Mouse (Mus musculus) heart, embryonic 15.5 days (tissue): ENCODE measurements at regions not wholly inside any gene's neighbourhood (a gene's known extent, or its start where the extent isn't known, plus 50 kb on each side); places are given as distances from the start of the nearest gene placed in this dataset.

Experiments
- ATAC-seq: fragments of 200-750 bp; cut with Nextera tagmentation; replicated peaks from 2 replicates; pipeline ENCODE4 v1.8.0; 2017; ENCODE audit warnings: low read depth, moderate TSS enrichment; ENCODE audit not compliant: insufficient number of reproducible peaks, insufficient read depth, low FRiP score
- H3K27ac ChIP-seq: fragments of 300-500 bp; sonication (generic); 2 replicates; pipeline ENCODE4 v1.5.1; 2015; ENCODE audit warnings: mild to moderate bottlenecking, inconsistent platforms
- H3K27me3 ChIP-seq: fragments of 300-500 bp; sonication (generic); 2 replicates; pipeline ENCODE4 v1.6.1; 2015; ENCODE audit warnings: inconsistent platforms
- H3K36me3 ChIP-seq: fragments of 300-500 bp; sonication (generic); 2 replicates; pipeline ENCODE4 v1.6.1; 2015; ENCODE audit warnings: mild to moderate bottlenecking, inconsistent platforms
- H3K4me1 ChIP-seq: fragments of 300-500 bp; sonication (generic); replicated peaks from 2 replicates; pipeline ENCODE4 v1.6.1; 2015; ENCODE audit warnings: inconsistent platforms
- H3K4me2 ChIP-seq: fragments of 300-500 bp; sonication (generic); 2 replicates; pipeline ENCODE4 v1.6.1; 2015; ENCODE audit warnings: inconsistent platforms, mild to moderate bottlenecking, moderate library complexity
- H3K4me3 ChIP-seq: fragments of 300-500 bp; sonication (generic); 2 replicates; pipeline ENCODE4 v1.5.1; 2015; ENCODE audit warnings: mild to moderate bottlenecking, inconsistent platforms
- H3K9ac ChIP-seq: fragments of 300-500 bp; sonication (generic); 2 replicates; pipeline ENCODE4 v1.6.1; 2015; ENCODE audit warnings: mild to moderate bottlenecking, inconsistent platforms
- H3K9me3 ChIP-seq: fragments of 300-500 bp; sonication (generic); replicated peaks from 2 replicates; pipeline ENCODE4 v1.6.1; 2016; ENCODE audit warnings: inconsistent platforms
- WGBS: fragments of 180-500 bp; shearing (Covaris S2); methylation state at CpG from one replicate; pipeline ENCODE4 v1.1.7; 2015; ENCODE audit warnings: mixed read lengths; 5-methylcytosine and 5-hydroxymethylcytosine counted together

GRCm38 (mm10) chr14:98937933-98938332 is 56.2 kb downstream of the Rpl36a-ps1 start:
- H3K27ac ChIP-seq: no peak overlapping the region
- no peaks in the 10 kb centered on the region for H3K36me3 ChIP-seq
- WGBS: 79% methylated on average over 1 of the region's 1 CpGs
- no peaks in the 10 kb centered on the region for H3K9me3 ChIP-seq
- no peaks in the 10 kb centered on the region for H3K4me1 ChIP-seq
- H3K27me3 ChIP-seq: no peaks in the 10 kb centered on the region
- no peak for ATAC-seq
- no peak overlapping the region for H3K4me2 ChIP-seq
- no peak overlapping the region for H3K4me3 ChIP-seq
- no peak overlapping the region for H3K9ac ChIP-seq

- Histone ChIP-seq H3K36me3 (no peaks in the 10 kb centered on the region), H3K4me2 (no peak overlapping the region), H3K4me1 (no peaks in the 10 kb centered on the region), H3K9me3 (no peaks in the 10 kb centered on the region), H3K27ac (no peak overlapping the region), H3K27me3 (no peaks in the 10 kb centered on the region), H3K4me3 (no peak overlapping the region), H3K9ac (no peak overlapping the region)
- 81% methylated on average over 2 of the region's 2 CpGs for WGBS
- no peak for ATAC-seq
Observed at GRCm38 (mm10) chr14:98937373-98937772, 56.7 kb downstream of the Rpl36a-ps1 start.

- H3K9me3 ChIP-seq: no peaks in the 10 kb centered on the region
- no peak overlapping the region for H3K4me2 ChIP-seq
- H3K4me3 ChIP-seq: no peak overlapping the region
- no peaks in the 10 kb centered on the region for H3K27me3 ChIP-seq
- H3K4me1 ChIP-seq: no peaks in the 10 kb centered on the region
- no peak overlapping the region for H3K27ac ChIP-seq
- WGBS: 18% methylated on average over 3 of the region's 3 CpGs
- no peaks in the 10 kb centered on the region for H3K36me3 ChIP-seq
- H3K9ac ChIP-seq: no peak overlapping the region
- no peak for ATAC-seq
Observed at GRCm38 (mm10) chr14:98933371-98933916, 60.7 kb downstream of the Rpl36a-ps1 start.

GRCm38 (mm10) chr14:98929276-98929675 is 64.8 kb downstream of the Rpl36a-ps1 start:
- no peak overlapping the region for H3K9ac ChIP-seq
- H3K4me1 ChIP-seq: no peaks in the 10 kb centered on the region
- H3K27me3 ChIP-seq: no peaks in the 10 kb centered on the region
- no peaks in the 10 kb centered on the region for H3K9me3 ChIP-seq
- no peak overlapping the region for H3K4me3 ChIP-seq
- no peak for ATAC-seq
- WGBS: 64% methylated on average over 2 of the region's 2 CpGs
- H3K4me2 ChIP-seq: no peak overlapping the region
- H3K36me3 ChIP-seq: no peaks in the 10 kb centered on the region
- no peak overlapping the region for H3K27ac ChIP-seq

GRCm38 (mm10) chr14:98908234-98908633 is 85.9 kb downstream of the Rpl36a-ps1 start:
- Histone ChIP-seq H3K27ac (peak overlapping the region; percentile 36; the same call in 1 of the 2 replicates), H3K4me1 (peaks cover 4% of the 10 kb centered on the region; the same call in 1 of the 2 replicates), H3K36me3 (no peaks in the 10 kb centered on the region), H3K9me3 (no peaks in the 10 kb centered on the region), H3K9ac (no peak overlapping the region), H3K4me3 (no peak overlapping the region), H3K27me3 (no peaks in the 10 kb centered on the region), H3K4me2 (no peak overlapping the region)
- ATAC-seq: peak; percentile 72; the same call in 1 of the 2 replicates
- 45% methylated on average over 5 of the region's 5 CpGs for WGBS

- Histone ChIP-seq H3K4me3 (no peak overlapping the region), H3K9ac (no peak overlapping the region), H3K27me3 (no peaks in the 10 kb centered on the region), H3K4me2 (no peak overlapping the region), H3K27ac (no peak overlapping the region), H3K4me1 (no peaks in the 10 kb centered on the region), H3K36me3 (no peaks in the 10 kb centered on the region), H3K9me3 (no peaks in the 10 kb centered on the region)
- WGBS: 69% methylated on average over 4 of the region's 4 CpGs
- ATAC-seq: no peak
Observed at GRCm38 (mm10) chr14:98898876-98899275, 95.2 kb downstream of the Rpl36a-ps1 start.

- no peak overlapping the region for H3K9ac ChIP-seq
- no peak overlapping the region for H3K4me3 ChIP-seq
- H3K27me3 ChIP-seq: no peaks in the 10 kb centered on the region
- no peak overlapping the region for H3K4me2 ChIP-seq
- H3K4me1 ChIP-seq: no peaks in the 10 kb centered on the region
- WGBS: 89% methylated on average over 1 of the region's 1 CpGs
- no peaks in the 10 kb centered on the region for H3K36me3 ChIP-seq
- no peaks in the 10 kb centered on the region for H3K9me3 ChIP-seq
- no peak overlapping the region for H3K27ac ChIP-seq
- no peak for ATAC-seq
Observed at GRCm38 (mm10) chr14:98897390-98897789, 96.7 kb downstream of the Rpl36a-ps1 start.

- ATAC-seq: no peak
- 93% methylated on average over 1 of the region's 1 CpGs for WGBS
- H3K27me3 ChIP-seq: no peaks in the 10 kb centered on the region
- H3K4me1 ChIP-seq: no peaks in the 10 kb centered on the region
- no peaks in the 10 kb centered on the region for H3K9me3 ChIP-seq
- H3K36me3 ChIP-seq: no peaks in the 10 kb centered on the region
- no peak overlapping the region for H3K9ac ChIP-seq
- no peak overlapping the region for H3K4me3 ChIP-seq
- no peak overlapping the region for H3K27ac ChIP-seq
- H3K4me2 ChIP-seq: no peak overlapping the region
Observed at GRCm38 (mm10) chr14:98895933-98896332, 98.2 kb downstream of the Rpl36a-ps1 start.

- no peak overlapping the region for H3K4me3 ChIP-seq
- H3K4me1 ChIP-seq: no peaks in the 10 kb centered on the region
- H3K4me2 ChIP-seq: no peak overlapping the region
- no peak overlapping the region for H3K27ac ChIP-seq
- 88% methylated on average over 3 of the region's 3 CpGs for WGBS
- H3K9ac ChIP-seq: no peak overlapping the region
- H3K36me3 ChIP-seq: no peaks in the 10 kb centered on the region
- H3K27me3 ChIP-seq: no peaks in the 10 kb centered on the region
- H3K9me3 ChIP-seq: no peaks in the 10 kb centered on the region
- ATAC-seq: no peak
Observed at GRCm38 (mm10) chr14:98892670-98893069, 101.4 kb downstream of the Rpl36a-ps1 start.

- no peak overlapping the region for H3K9ac ChIP-seq
- no peak overlapping the region for H3K27ac ChIP-seq
- WGBS: 70% methylated on average over 5 of the region's 5 CpGs
- ATAC-seq: no peak
- H3K4me1 ChIP-seq: no peaks in the 10 kb centered on the region
- no peaks in the 10 kb centered on the region for H3K9me3 ChIP-seq
- no peaks in the 10 kb centered on the region for H3K27me3 ChIP-seq
- H3K36me3 ChIP-seq: no peaks in the 10 kb centered on the region
- H3K4me2 ChIP-seq: no peak overlapping the region
- no peak overlapping the region for H3K4me3 ChIP-seq
Observed at GRCm38 (mm10) chr14:98891252-98891947, 102.7 kb downstream of the Rpl36a-ps1 start.

- H3K36me3 ChIP-seq: no peaks in the 10 kb centered on the region
- H3K4me3 ChIP-seq: no peak overlapping the region
- no peaks in the 10 kb centered on the region for H3K9me3 ChIP-seq
- H3K27ac ChIP-seq: no peak overlapping the region
- no peak overlapping the region for H3K9ac ChIP-seq
- no peaks in the 10 kb centered on the region for H3K27me3 ChIP-seq
- 73% methylated on average over 2 of the region's 2 CpGs for whole genome bisulfite sequencing
- ATAC-seq: no peak
- no peak overlapping the region for H3K4me2 ChIP-seq
- no peaks in the 10 kb centered on the region for H3K4me1 ChIP-seq
Observed at GRCm38 (mm10) chr14:98887588-98887987, 106.5 kb downstream of the Rpl36a-ps1 start.

- Histone ChIP-seq H3K4me3 (no peak overlapping the region), H3K4me1 (no peaks in the 10 kb centered on the region), H3K27ac (no peak overlapping the region), H3K27me3 (no peaks in the 10 kb centered on the region), H3K9ac (no peak overlapping the region), H3K36me3 (no peaks in the 10 kb centered on the region), H3K4me2 (no peak overlapping the region), H3K9me3 (no peaks in the 10 kb centered on the region)
- WGBS: 8% methylated on average over 1 of the region's 1 CpGs
- no peak for ATAC-seq
Observed at GRCm38 (mm10) chr14:98886982-98887381, 107.1 kb downstream of the Rpl36a-ps1 start.
